Mouse (Mus musculus) spleen, adult 2 months (tissue): ENCODE data around the gene Atg101.

ENCODE experiments used
- CTCF ChIP-seq: fragments of 200-500 bp; IDR thresholded peaks from 2 replicates; pipeline ENCODE4 v1.5.1; 2011; ENCODE audit warnings: mild to moderate bottlenecking, inconsistent platforms; ENCODE audit not compliant: insufficient read depth, insufficient read length, insufficient replicate concordance; ENCODE audit errors: extremely low read depth
- POLR2A ChIP-seq: fragments of 200-500 bp; IDR thresholded peaks from 2 replicates; pipeline ENCODE4 v1.6.1; 2011; ENCODE audit warnings: low read depth, low read length, inconsistent platforms

GRCm38 (mm10) chr15:101251930-101252329, 32.1 kb upstream of the Atg101 start:
- TF ChIP-seq CTCF = no peak
- no peak for TF ChIP-seq POLR2A
